19 mouse cellular contexts compared by ENCODE assay signal in genomic region chr4:22986763-22987468, GRCm38 (mm10).
DNase-seq lines count a peak whose midpoint lies in the region; ATAC-seq and TF ChIP-seq lines count a peak whose summit lies in the region.
"Had no signal": no experiment of that assay in that cellular context is flagged by ENCODE, and none has a peak within 500 bp of the region (broad histone marks: within the 10 kb centered on the region; RNA-seq: fewer than 3 reads in every experiment).

No protein-coding gene starts in this region.

- no peak for TF ChIP-seq CTCF in forebrain, postnatal 0 days (IDR thresholded peaks at IDR 0.05; ENCODE audit: low read depth)

- no peaks in the 10 kb centered on the region for H3K36me3 ChIP-seq in forebrain, embryonic 11.5 days (ENCODE audit: control insufficient read depth, insufficient read depth, low read length)
- no peaks in the 10 kb centered on the region for H3K36me3 ChIP-seq in forebrain, postnatal 0 days (ENCODE audit: insufficient read depth)
- no peaks in the 10 kb centered on the region for H3K36me3 ChIP-seq in midbrain, embryonic 12.5 days
- H3K36me3 ChIP-seq in midbrain, embryonic 13.5 days: no peaks in the 10 kb centered on the region
- no peaks in the 10 kb centered on the region for H3K36me3 ChIP-seq in limb, embryonic 11.5 days (ENCODE audit: control insufficient read depth, insufficient read depth, low read length)
- H3K36me3 ChIP-seq: forebrain, embryonic 10.5 days; liver, embryonic 13.5 days; midbrain, embryonic 15.5 days had no signal

- H3K9ac ChIP-seq in forebrain, embryonic 11.5 days (ENCODE audit: low read length): no peak overlapping the region
- H3K9ac ChIP-seq in forebrain, postnatal 0 days: no peak overlapping the region
- no peak overlapping the region for H3K9ac ChIP-seq in midbrain, embryonic 12.5 days (replicated peaks)
- no peak overlapping the region for H3K9ac ChIP-seq in midbrain, embryonic 13.5 days (replicated peaks)
- H3K9ac ChIP-seq in limb, embryonic 11.5 days (ENCODE audit: low read length): no peak overlapping the region
- H3K9ac ChIP-seq: liver, embryonic 13.5 days; lung, embryonic 14.5 days; midbrain, embryonic 15.5 days had no signal

- H3K4me2 ChIP-seq in forebrain, embryonic 11.5 days (ENCODE audit: low read depth, low read length, severe bottlenecking): no peak overlapping the region
- H3K4me2 ChIP-seq in forebrain, postnatal 0 days (ENCODE audit: low read depth): no peak overlapping the region
- H3K4me2 ChIP-seq in midbrain, embryonic 12.5 days (replicated peaks): no peak overlapping the region
- no peak overlapping the region for H3K4me2 ChIP-seq in midbrain, embryonic 13.5 days (replicated peaks)
- H3K4me2 ChIP-seq in limb, embryonic 11.5 days (ENCODE audit: low read depth, severe bottlenecking): no peak overlapping the region
- H3K4me2 ChIP-seq: liver, embryonic 13.5 days; lung, embryonic 14.5 days; midbrain, embryonic 15.5 days had no signal

- ATAC-seq in forebrain, embryonic 11.5 days (replicated peaks; ENCODE audit: low FRiP score): peak; percentile 77
- ATAC-seq in forebrain, postnatal 0 days: no peak
- peak; percentile 27 for ATAC-seq in midbrain, embryonic 12.5 days (ENCODE audit: low FRiP score, low read depth)
- ATAC-seq in midbrain, embryonic 13.5 days: no peak
- ATAC-seq in limb, embryonic 11.5 days (ENCODE audit: insufficient number of reproducible peaks, low FRiP score, low TSS enrichment, low read depth): peak; percentile 67; the same call in 1 of the 2 replicates
- ATAC-seq: hindbrain, postnatal 0 days; intestine, embryonic 16.5 days; midbrain, embryonic 15.5 days; Patski had no signal

- peaks cover 2% of the 10 kb centered on the region; the same call in 1 of the 2 replicates for H3K4me1 ChIP-seq in forebrain, embryonic 11.5 days (replicated peaks; ENCODE audit: control insufficient read depth, insufficient read depth, low read length)
- H3K4me1 ChIP-seq in forebrain, postnatal 0 days (ENCODE audit: insufficient read depth): no peaks in the 10 kb centered on the region
- 0 out of 2 replicates have a peak, but pooled peaks cover 3% of the 10 kb centered on the region for H3K4me1 ChIP-seq in midbrain, embryonic 12.5 days
- no peaks in the 10 kb centered on the region for H3K4me1 ChIP-seq in midbrain, embryonic 13.5 days (replicated peaks)
- H3K4me1 ChIP-seq in limb, embryonic 11.5 days (ENCODE audit: control insufficient read depth, insufficient read depth, low read length): peaks cover 3% of the 10 kb centered on the region; the same call in 1 of the 2 replicates
- H3K4me1 ChIP-seq: liver, embryonic 13.5 days; midbrain, embryonic 15.5 days had no signal

- 24% methylated on average over 4 of the region's 4 CpGs for WGBS in forebrain, embryonic 11.5 days
- WGBS in forebrain, postnatal 0 days: 27% methylated on average over 4 of the region's 4 CpGs
- WGBS in midbrain, embryonic 12.5 days: 38% methylated on average over 4 of the region's 4 CpGs
- WGBS in midbrain, embryonic 13.5 days: 40% methylated on average over 4 of the region's 4 CpGs
- 12% methylated on average over 4 of the region's 4 CpGs for WGBS in limb, embryonic 11.5 days

- no peak overlapping the region for H3K27ac ChIP-seq in forebrain, embryonic 11.5 days (ENCODE audit: low read depth, low read length)
- H3K27ac ChIP-seq in forebrain, postnatal 0 days (ENCODE audit: low read depth, low read length): no peak overlapping the region
- no peak overlapping the region for H3K27ac ChIP-seq in midbrain, embryonic 12.5 days (replicated peaks)
- no peak overlapping the region for H3K27ac ChIP-seq in midbrain, embryonic 13.5 days
- H3K27ac ChIP-seq in limb, embryonic 11.5 days (replicated peaks; ENCODE audit: low read depth, low read length): 0 out of 2 replicates have a peak overlapping the region, but pooled peaks have one; percentile 0
- H3K27ac ChIP-seq: hindbrain, postnatal 0 days; liver, embryonic 13.5 days; midbrain, embryonic 15.5 days had no signal

- no peaks in the 10 kb centered on the region for H3K27me3 ChIP-seq in forebrain, embryonic 11.5 days (ENCODE audit: control insufficient read depth, insufficient read depth, low read length)
- no peaks in the 10 kb centered on the region for H3K27me3 ChIP-seq in forebrain, postnatal 0 days (ENCODE audit: insufficient read depth, low read length)
- H3K27me3 ChIP-seq in midbrain, embryonic 12.5 days: no peaks in the 10 kb centered on the region
- no peaks in the 10 kb centered on the region for H3K27me3 ChIP-seq in midbrain, embryonic 13.5 days
- H3K27me3 ChIP-seq in limb, embryonic 11.5 days (ENCODE audit: control insufficient read depth, insufficient read depth, low read length): no peaks in the 10 kb centered on the region
- H3K27me3 ChIP-seq: liver, embryonic 13.5 days; midbrain, embryonic 15.5 days had no signal

- no peak overlapping the region for H3K4me3 ChIP-seq in forebrain, embryonic 11.5 days (ENCODE audit: low read depth, low read length)
- H3K4me3 ChIP-seq in forebrain, postnatal 0 days (ENCODE audit: low read depth, low read length): no peak overlapping the region
- no peak overlapping the region for H3K4me3 ChIP-seq in midbrain, embryonic 12.5 days
- H3K4me3 ChIP-seq in midbrain, embryonic 13.5 days (replicated peaks): no peak overlapping the region
- H3K4me3 ChIP-seq in limb, embryonic 11.5 days (ENCODE audit: low read depth, low read length): no peak overlapping the region
- H3K4me3 ChIP-seq: forebrain, embryonic 10.5 days; liver, embryonic 13.5 days; midbrain, embryonic 15.5 days had no signal

- no peak for DNase-seq in forebrain, embryonic 11.5 days (ENCODE audit: low spot score)
- DNase-seq in forebrain, postnatal 0 days: no peak
- no peak for DNase-seq in limb, embryonic 11.5 days (ENCODE audit: low spot score)
- peak; percentile 73 for DNase-seq in retina, embryonic 14.5 days (ENCODE audit: low spot score)
- DNase-seq in thymus, postnatal 25 days: no peak
- DNase-seq in testis, postnatal 10 days (ENCODE audit: low spot score): no peak
- DNase-seq: cerebellum, adult 11 months; cerebellum, adult 9-11 months; kidney, adult 9 months; liver, embryonic 13.5 days; lung, embryonic 14.5 days; thymus, postnatal 4 days had no signal

- H3K9me3 ChIP-seq in forebrain, embryonic 11.5 days (ENCODE audit: control insufficient read depth, low read length): no peaks in the 10 kb centered on the region
- H3K9me3 ChIP-seq in forebrain, postnatal 0 days (ENCODE audit: low read length): no peaks in the 10 kb centered on the region
- no peaks in the 10 kb centered on the region for H3K9me3 ChIP-seq in midbrain, embryonic 12.5 days
- no peaks in the 10 kb centered on the region for H3K9me3 ChIP-seq in midbrain, embryonic 13.5 days
- H3K9me3 ChIP-seq in limb, embryonic 11.5 days (ENCODE audit: control insufficient read depth, low read length): no peaks in the 10 kb centered on the region
- H3K9me3 ChIP-seq: forebrain, embryonic 10.5 days; liver, embryonic 13.5 days; midbrain, embryonic 15.5 days had no signal

Comparison
In these comparisons a context has a peak if more than half of its experiments do, and no peak if none do; other contexts are left out.
1. ATAC-seq: peak in forebrain, embryonic 11.5 days (single experiment), midbrain, embryonic 12.5 days (single experiment) and limb, embryonic 11.5 days (single experiment); none in forebrain, postnatal 0 days (single experiment) and midbrain, embryonic 13.5 days (single experiment).